Mouse (Mus musculus) MEL (cell line): Measurements from ENCODE around the gene Slc45a1. TPM values are rescaled to one million over a fixed set of nuclear protein-coding genes. Genes with fewer than 3 reads are reported as not detected.

Experiments
- DNase-seq: peaks from one replicate; pipeline ENCODE4 v3.0.0; 2011; ENCODE audit warnings: low read depth, low spot score
- H3K27ac ChIP-seq: 2 replicates; pipeline ENCODE4 v1.5.1; 2012; ENCODE audit warnings: low read depth, mild to moderate bottlenecking, control low read depth, low read length, moderate library complexity; ENCODE audit not compliant: control insufficient read depth
- H3K27me3 ChIP-seq, 2 experiments: fragments of 150-350 bp in 1 of 2; sonication (generic) in 1 of 2; 2 replicates each; pipeline ENCODE4 v1.6.1; 2012; ENCODE audit warnings: low read length in 2 of 2, mild to moderate bottlenecking in 2 of 2, improper control_type of control experiment in 1 of 2, moderate library complexity in 1 of 2; ENCODE audit not compliant: insufficient read depth in 2 of 2, control insufficient read depth in 1 of 2
- H3K36me3 ChIP-seq, 2 experiments: 2 replicates each; pipeline ENCODE4 v1.6.1; 2012 to 2014; ENCODE audit warnings: low read length in 2 of 2, improper control_type of control experiment in 1 of 2, inconsistent platforms in 1 of 2, mild to moderate bottlenecking in 1 of 2; ENCODE audit not compliant: insufficient read depth in 2 of 2, control insufficient read depth in 1 of 2
- H3K4me1 ChIP-seq, 2 experiments: fragments of 150-350 bp in 1 of 2; sonication (generic) in 1 of 2; 2 replicates each; pipeline ENCODE4 v1.6.1; 2012; ENCODE audit warnings: low read length in 2 of 2, improper control_type of control experiment in 1 of 2, mild to moderate bottlenecking in 1 of 2; ENCODE audit not compliant: insufficient read depth in 2 of 2, control insufficient read depth in 1 of 2
- H3K4me3 ChIP-seq, 2 experiments: fragments of 150-350 bp in 1 of 2; sonication (generic) in 1 of 2; 2 replicates each; pipeline ENCODE4 v1.5.1; 2012; ENCODE audit warnings: low read depth in 2 of 2, low read length in 2 of 2, mild to moderate bottlenecking in 2 of 2, moderate library complexity in 2 of 2, control low read depth in 1 of 2, improper control_type of control experiment in 1 of 2; ENCODE audit not compliant: control insufficient read depth in 1 of 2, insufficient read depth in 1 of 2
- H3K79me2 ChIP-seq: 2 replicates; pipeline ENCODE4 v1.6.1; 2012; ENCODE audit warnings: mild to moderate bottlenecking, low read length, moderate library complexity; ENCODE audit not compliant: control insufficient read depth, poor library complexity, insufficient read depth
- H3K9ac ChIP-seq: 2 replicates; pipeline ENCODE4 v1.6.1; 2012; ENCODE audit warnings: low read depth, mild to moderate bottlenecking, control low read depth, low read length, moderate library complexity; ENCODE audit not compliant: control insufficient read depth, poor library complexity, severe bottlenecking
- H3K9me3 ChIP-seq: fragments of 150-350 bp; sonication (generic); replicated peaks from 2 replicates; pipeline ENCODE4 v1.6.1; 2012; ENCODE audit warnings: mild to moderate bottlenecking, low read length, improper control_type of control experiment, moderate library complexity; ENCODE audit not compliant: insufficient read depth
- BHLHE40 ChIP-seq: IDR thresholded peaks from 2 replicates; pipeline ENCODE4 v1.6.1; 2012; ENCODE audit warnings: low read depth, mild to moderate bottlenecking, inconsistent platforms, low read length, improper control_type of control experiment, borderline replicate concordance
- CHD1 ChIP-seq: IDR thresholded peaks from 2 replicates; pipeline ENCODE4 v1.6.1; 2012; ENCODE audit warnings: low read depth, mild to moderate bottlenecking, inconsistent platforms, low read length, improper control_type of control experiment
- CHD2 ChIP-seq: IDR thresholded peaks from 2 replicates; pipeline ENCODE4 v1.6.1; 2011; ENCODE audit warnings: low read length, improper control_type of control experiment
- EP300 ChIP-seq, 2 experiments: IDR thresholded peaks; 2 replicates each; pipeline ENCODE4 v1.6.1; 2011; ENCODE audit warnings: improper control_type of control experiment in 2 of 2, low read length in 2 of 2, low read depth in 1 of 2, mild to moderate bottlenecking in 1 of 2
- ETS1 ChIP-seq: IDR thresholded peaks from 2 replicates; pipeline ENCODE4 v1.6.1; 2012; ENCODE audit warnings: low read depth, mild to moderate bottlenecking, inconsistent platforms, low read length, improper control_type of control experiment, moderate library complexity
- GABPA ChIP-seq: IDR thresholded peaks from 2 replicates; pipeline ENCODE4 v1.6.1; 2012; ENCODE audit warnings: low read depth, mild to moderate bottlenecking, inconsistent platforms, low read length, improper control_type of control experiment, moderate library complexity
- GATA1 ChIP-seq: IDR thresholded peaks from 2 replicates; pipeline ENCODE4 v1.6.1; 2011; ENCODE audit warnings: low read depth, low read length, improper control_type of control experiment
- MAFK ChIP-seq: IDR thresholded peaks from 2 replicates; pipeline ENCODE4 v1.6.1; 2011; ENCODE audit warnings: low read depth, mild to moderate bottlenecking, low read length, improper control_type of control experiment, borderline replicate concordance
- MAX ChIP-seq: IDR thresholded peaks from 2 replicates; pipeline ENCODE4 v1.6.1; 2011; ENCODE audit warnings: low read length, improper control_type of control experiment
- MAZ ChIP-seq: IDR thresholded peaks from 2 replicates; pipeline ENCODE4 v1.6.1; 2012; ENCODE audit warnings: low read depth, mild to moderate bottlenecking, inconsistent platforms, low read length, improper control_type of control experiment
- NELFE ChIP-seq: IDR thresholded peaks from 2 replicates; pipeline ENCODE4 v1.6.1; 2011; ENCODE audit warnings: low read depth, low read length, improper control_type of control experiment
- NRF1 ChIP-seq: IDR thresholded peaks from 2 replicates; pipeline ENCODE4 v1.6.1; 2014; ENCODE audit warnings: low read depth, mild to moderate bottlenecking, inconsistent platforms, low read length, improper control_type of control experiment, moderate library complexity; ENCODE audit not compliant: poor library complexity, insufficient read depth, severe bottlenecking
- POLR2A ChIP-seq, 2 experiments: IDR thresholded peaks; 2 replicates each; pipeline ENCODE4 v1.6.1; 2011 to 2012; ENCODE audit warnings: low read length in 2 of 2, mild to moderate bottlenecking in 2 of 2, control low read depth in 1 of 2, improper control_type of control experiment in 1 of 2, low read depth in 1 of 2, moderate library complexity in 1 of 2; ENCODE audit not compliant: control insufficient read depth in 1 of 2, insufficient read depth in 1 of 2, poor library complexity in 1 of 2
- POLR2AphosphoS5 ChIP-seq: IDR thresholded peaks from 2 replicates; pipeline ENCODE4 v1.6.1; 2012; ENCODE audit warnings: low read depth, borderline replicate concordance, mild to moderate bottlenecking, inconsistent platforms, low read length, moderate library complexity, mixed read lengths
- SIN3A ChIP-seq: IDR thresholded peaks from 2 replicates; pipeline ENCODE4 v1.6.1; 2012; ENCODE audit warnings: low read length, improper control_type of control experiment, inconsistent platforms
- TAL1 ChIP-seq: IDR thresholded peaks from 2 replicates; pipeline ENCODE4 v1.6.1; 2012; ENCODE audit warnings: mild to moderate bottlenecking, inconsistent platforms, low read length, moderate library complexity, mixed read lengths
- USF1 ChIP-seq: IDR thresholded peaks from 2 replicates; pipeline ENCODE4 v1.6.1; 2014; ENCODE audit warnings: low read depth, mild to moderate bottlenecking, inconsistent platforms, low read length, improper control_type of control experiment, moderate library complexity
- USF2 ChIP-seq, 2 experiments: IDR thresholded peaks; 2 replicates each; pipeline ENCODE4 v1.6.1; 2011 to 2012; ENCODE audit warnings: improper control_type of control experiment in 2 of 2, low read length in 2 of 2, borderline replicate concordance in 1 of 2, inconsistent platforms in 1 of 2, low read depth in 1 of 2, mild to moderate bottlenecking in 1 of 2; ENCODE audit not compliant: insufficient read depth in 1 of 2
- ZKSCAN1 ChIP-seq: IDR thresholded peaks from 2 replicates; pipeline ENCODE4 v1.6.1; 2012; ENCODE audit warnings: low read depth, mild to moderate bottlenecking, inconsistent platforms, low read length, improper control_type of control experiment, moderate library complexity
- ZMIZ1 ChIP-seq: IDR thresholded peaks from 2 replicates; pipeline ENCODE4 v1.6.1; 2012; ENCODE audit warnings: low read depth, mild to moderate bottlenecking, inconsistent platforms, low read length, improper control_type of control experiment, moderate library complexity
- ZNF384 ChIP-seq: IDR thresholded peaks from 2 replicates; pipeline ENCODE4 v1.6.1; 2012; ENCODE audit warnings: low read depth, mild to moderate bottlenecking, inconsistent platforms, low read length, improper control_type of control experiment
- polyA plus RNA-seq, 2 experiments: library from polyadenylated mRNA; stranded (reverse) in 1 of 2; unstranded in 1 of 2; fragments of >175 nt in 1 of 2; fragments of >200 nt in 1 of 2; gene quantifications; 2 replicates each; pipeline versions ENCODE4 v1.2.1 to v1.2.4; 2012; ENCODE audit warnings: low replicate concordance in 2 of 2, low read depth in 1 of 2; ENCODE audit not compliant: insufficient read length in 2 of 2, insufficient read depth in 1 of 2, missing spikeins in 1 of 2
- total RNA-seq: library from RNA; depleted of rRNA; stranded (reverse); fragments of 300-350 nt; gene quantifications from 2 replicates; pipeline ENCODE4 v1.2.3, GENCODE M21; 2012

The Slc45a1 gene
- total and polyA plus RNA-seq, 3 experiments = not detected

GRCm38 (mm10) chr4:150685778-150686493 is 34.0 kb upstream of the Slc45a1 start:
- no peaks in the 10 kb centered on the region for H3K79me2 ChIP-seq
- H3K9ac ChIP-seq = no peak overlapping the region
- peaks cover 0 to 2% of the 10 kb centered on the region in 2 experiments; a peak in 2 of 4 replicates for H3K27me3 ChIP-seq
- H3K27ac ChIP-seq = no peak overlapping the region
- no peaks in the 10 kb centered on the region for H3K9me3 ChIP-seq
- H3K4me3 ChIP-seq = no peak overlapping the region
- no peaks in the 10 kb centered on the region for H3K4me1 ChIP-seq
- no peak for TF ChIP-seq USF1
- peak in 1 of 2 experiments; percentile 47; a peak in 1 of 4 replicates for TF ChIP-seq POLR2A (IDR thresholded peaks at IDR 0.05; ENCODE audit: control insufficient read depth in 1 of 2, insufficient read depth in 1 of 2, low read depth in 1 of 2, low read length in 2 of 2, poor library complexity in 1 of 2)
- peak; percentile 66 for TF ChIP-seq ZMIZ1
- no peak for TF ChIP-seq MAX
- no peak for TF ChIP-seq NRF1
- TF ChIP-seq MAZ = no peak
- TF ChIP-seq GATA1 = no peak
- TF ChIP-seq GABPA = no peak
- peak; percentile 19; the same call in 1 of the 2 replicates for TF ChIP-seq NELFE
- no peak for TF ChIP-seq CHD1
- TF ChIP-seq ETS1 = no peak
- TF ChIP-seq ZKSCAN1 = no peak
- no peak for TF ChIP-seq USF2 (IDR thresholded peaks at IDR 0.05; ENCODE audit: borderline replicate concordance in 1 of 2, insufficient read depth in 1 of 2, low read depth in 1 of 2, low read length in 2 of 2)
- no peaks in the 10 kb centered on the region for H3K36me3 ChIP-seq
- DNase-seq = peak; percentile 34

- H3K79me2 ChIP-seq = no peaks in the 10 kb centered on the region
- no peak for TF ChIP-seq EP300 (IDR thresholded peaks at IDR 0.05; ENCODE audit: low read depth in 1 of 2, low read length in 2 of 2)
- no peak for TF ChIP-seq POLR2AphosphoS5
- TF ChIP-seq MAFK = no peak
- no peak for TF ChIP-seq GABPA
- no peak for TF ChIP-seq TAL1
- TF ChIP-seq USF1 = no peak
- no peak for TF ChIP-seq ZNF384
- TF ChIP-seq BHLHE40 = no peak
- no peak for TF ChIP-seq CHD2
- no peak for TF ChIP-seq NELFE
- no peak for TF ChIP-seq ZMIZ1
- no peak for TF ChIP-seq NRF1
- no peak for TF ChIP-seq SIN3A
- H3K27ac ChIP-seq = no peak overlapping the region
Measured at GRCm38 (mm10) chr4:150685043-150685777, 33.2 kb upstream of the Slc45a1 start.

More at GRCm38 (mm10) chr4:150685043-150685777, 33.2 kb upstream of the Slc45a1 start:
- Histone ChIP-seq H3K27me3 (peaks cover 0 to 2% of the 10 kb centered on the region in 2 experiments; a peak in 2 of 4 replicates), H3K9ac (no peak overlapping the region), H3K4me3 (no peak overlapping the region), H3K36me3 (no peaks in the 10 kb centered on the region), H3K9me3 (no peaks in the 10 kb centered on the region), H3K4me1 (no peaks in the 10 kb centered on the region)
- DNase-seq = no peak
